Mouse (Mus musculus) limb, embryonic 13.5 days (tissue): Measurements from ENCODE around the gene Olfr1404. TPM values are rescaled to one million over a fixed set of nuclear protein-coding genes. Genes with fewer than 3 reads are reported as not detected.

Experiments used
- polyA plus RNA-seq: library from polyadenylated mRNA; unstranded; fragments of >200 nt; fragmentation: Nextera tagmentation; extraction: Ambion mirVana; gene quantifications from 2 replicates; pipeline ENCODE4 v1.2.1, GENCODE M21; 2015

Olfr1404 gene
- polyA plus RNA-seq, 1 experiment from 2014 or later, result not detected

Other genes starting within 250 kb of the Olfr1404 start
- gene Olfr1408, start 75.0 kb upstream of the Olfr1404 start, polyA plus RNA-seq, result not detected in 2 replicates
- not detected in 2 replicates for gene Olfr1406, start 21.8 kb upstream of the Olfr1404 start, polyA plus RNA-seq
- gene Olfr218, start 14.6 kb upstream of the Olfr1404 start, polyA plus RNA-seq, result not detected in 2 replicates
- gene Fcer1a, start 14.8 kb downstream of the Olfr1404 start, polyA plus RNA-seq, result not detected in 2 replicates
- gene Olfr418, start 53.6 kb downstream of the Olfr1404 start, polyA plus RNA-seq, result not detected in 2 replicates
- not detected in 2 replicates for gene Mptx2, start 65.4 kb downstream of the Olfr1404 start, polyA plus RNA-seq
- gene Ackr1, start 121.4 kb downstream of the Olfr1404 start, polyA plus RNA-seq, result 0.57 and 0.66 TPM in 2 replicates
- 1.1 and 1.3 TPM in 2 replicates for gene Aim2, start 138.5 kb downstream of the Olfr1404 start, polyA plus RNA-seq
- 0.67 and 0.86 TPM in 2 replicates for gene Cadm3, start 155.3 kb downstream of the Olfr1404 start, polyA plus RNA-seq